Mouse (Mus musculus) cortical plate, adult 2 months (tissue): ENCODE results near the gene Phyhipl.

Source experiments
- CTCF ChIP-seq: fragments of 200-500 bp; IDR thresholded peaks from 2 replicates; pipeline ENCODE4 v1.5.1; 2011; ENCODE audit warnings: mild to moderate bottlenecking, control low read depth, low read length; ENCODE audit not compliant: insufficient read depth; ENCODE audit errors: extremely low read depth
- POLR2A ChIP-seq: fragments of 200-500 bp; IDR thresholded peaks from 2 replicates; pipeline ENCODE4 v1.6.1; 2011; ENCODE audit warnings: mild to moderate bottlenecking, low read length, control low read depth; ENCODE audit not compliant: insufficient read depth; ENCODE audit errors: extremely low read depth

DNA sequence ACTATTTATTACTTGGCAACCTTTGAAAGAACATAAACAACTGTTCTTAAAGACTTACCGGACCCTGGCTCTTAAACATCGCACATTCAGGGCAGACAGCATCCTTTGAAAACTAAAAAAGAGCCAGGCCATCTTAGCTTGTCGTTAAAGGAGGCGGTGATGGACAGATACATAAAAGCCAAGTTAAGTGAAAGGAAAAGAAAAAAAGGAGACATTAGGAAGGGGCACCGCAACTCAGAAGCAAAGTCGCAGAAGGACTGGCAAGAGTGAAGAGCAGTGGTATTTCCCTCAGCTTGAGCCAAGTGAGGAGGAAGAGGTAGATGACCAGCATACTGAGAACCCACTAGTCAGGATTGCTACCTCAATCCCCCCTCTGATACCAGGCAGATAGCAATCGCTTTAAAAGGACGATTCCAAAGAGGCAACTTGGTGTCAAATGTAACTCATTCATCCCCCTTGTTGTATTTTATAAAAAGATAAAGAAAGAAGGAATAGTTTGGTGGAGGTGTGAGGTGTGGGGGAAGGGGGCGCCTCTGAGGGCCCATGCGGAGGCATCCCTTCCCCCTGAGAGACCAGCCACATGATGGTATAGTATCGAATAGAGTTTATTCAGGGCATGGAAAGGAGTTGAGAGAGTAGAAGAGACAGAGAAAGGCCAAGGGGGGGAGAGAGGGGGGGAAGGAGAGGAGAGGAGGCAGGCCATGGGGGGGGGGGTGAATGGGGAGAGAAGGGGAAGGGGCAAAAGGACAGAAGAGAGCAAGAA, 31.4 kb upstream of the Phyhipl start:
- no peak for TF ChIP-seq POLR2A
- TF ChIP-seq CTCF: no peak
